9 mouse cellular contexts compared by ENCODE assay signal in the genomic region with DNA sequence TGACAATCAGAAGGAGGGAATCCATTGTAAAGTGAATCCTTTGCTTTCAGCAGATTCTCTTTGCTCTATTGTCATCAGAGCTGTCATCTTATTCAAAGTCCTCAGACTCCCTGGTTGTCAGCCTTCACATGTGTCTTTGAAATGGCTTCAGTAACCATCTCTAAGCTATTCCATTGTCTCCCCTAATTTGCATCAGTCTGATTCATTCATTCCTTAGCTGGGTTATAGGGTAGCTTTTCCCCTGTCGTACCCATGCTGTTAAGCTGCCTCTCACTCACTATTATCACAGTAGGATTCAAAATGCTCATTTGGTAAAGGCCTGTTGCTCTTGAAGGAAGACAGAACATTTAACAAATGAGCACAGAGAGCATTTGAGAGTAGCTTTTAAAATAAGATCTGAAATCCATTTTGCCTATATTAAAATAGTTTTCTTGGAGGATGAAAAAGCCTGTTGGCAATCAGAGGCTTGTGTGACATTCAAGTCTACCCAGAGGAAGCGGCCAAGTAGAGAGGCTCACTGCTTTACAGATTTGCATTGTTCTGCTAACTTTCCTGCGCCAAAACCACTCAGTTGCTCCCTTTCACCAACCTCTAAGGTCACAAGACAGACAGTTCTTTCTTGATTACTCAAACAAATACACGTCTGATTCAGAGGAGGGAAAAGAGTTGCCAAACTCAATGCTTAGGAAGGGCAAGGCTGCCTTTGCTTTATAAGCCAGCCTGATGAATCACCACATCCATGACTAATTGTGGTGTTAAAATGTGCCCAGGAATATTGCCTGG.
DNase-seq lines count a peak whose midpoint lies in the region; ATAC-seq and TF ChIP-seq lines count a peak whose summit lies in the region.
"Had no signal": no experiment of that assay in that cellular context is flagged by ENCODE, and none has a peak within 500 bp of the region (broad histone marks: within the 10 kb centered on the region; RNA-seq: fewer than 3 reads in every experiment).

No protein-coding gene starts in this region.

- H3K4me2 ChIP-seq in stomach, embryonic 16.5 days (ENCODE audit: low read depth, low read length), result no peak overlapping the region
- no peak overlapping the region for H3K4me2 ChIP-seq in intestine, postnatal 0 days (replicated peaks; ENCODE audit: low read depth)
- H3K4me2 ChIP-seq: limb, embryonic 15.5 days had no signal

- 40% methylated on average over 4 of the region's 4 CpGs for WGBS in stomach, embryonic 16.5 days
- WGBS in intestine, postnatal 0 days, result 58% methylated on average over 4 of the region's 4 CpGs

- TF ChIP-seq CTCF in intestine, postnatal 0 days (IDR thresholded peaks at IDR 0.05; ENCODE audit: low read depth), result no peak

- H3K4me3 ChIP-seq in brown adipose tissue, adult 24 weeks (ENCODE audit: insufficient read depth, low read depth, low read length), result no peak overlapping the region
- no peak overlapping the region for H3K4me3 ChIP-seq in stomach, embryonic 16.5 days (replicated peaks; ENCODE audit: low read length)
- no peak overlapping the region for H3K4me3 ChIP-seq in intestine, postnatal 0 days (ENCODE audit: low read depth, low read length)
- H3K4me3 ChIP-seq: erythroblast, embryonic 14.5 days; limb, embryonic 15.5 days had no signal

- peak; percentile 10 for DNase-seq in ovary, adult 18-20 months (ENCODE audit: low spot score)
- DNase-seq in ovary, postnatal 10 days (ENCODE audit: low spot score), result no peak
- peak; percentile 11 to 13 for DNase-seq in layer of hippocampus, adult 8-10 months (ENCODE audit: low spot score in 2 of 2)
- no peak for DNase-seq in urinary bladder, postnatal 10 days (ENCODE audit: low spot score)

- ATAC-seq in stomach, embryonic 16.5 days (ENCODE audit: insufficient read depth, low FRiP score), result no peak
- ATAC-seq in intestine, postnatal 0 days, result no peak

- no peaks in the 10 kb centered on the region for H3K27me3 ChIP-seq in stomach, embryonic 16.5 days (ENCODE audit: control insufficient read depth, insufficient read depth, low read length)
- no peaks in the 10 kb centered on the region for H3K27me3 ChIP-seq in intestine, postnatal 0 days (replicated peaks; ENCODE audit: control insufficient read depth, insufficient read depth, low read length)
- H3K27me3 ChIP-seq: limb, embryonic 15.5 days had no signal

- H3K27ac ChIP-seq in brown adipose tissue, adult 24 weeks (replicated peaks; ENCODE audit: low read depth, low read length), result peak overlapping the region; percentile 6; the same call in 1 of the 2 replicates
- peak overlapping the region; percentile 49 for H3K27ac ChIP-seq in stomach, embryonic 16.5 days (ENCODE audit: low read length)
- no peak overlapping the region for H3K27ac ChIP-seq in intestine, postnatal 0 days (ENCODE audit: low read depth, low read length)
- H3K27ac ChIP-seq: limb, embryonic 15.5 days had no signal

- H3K36me3 ChIP-seq in stomach, embryonic 16.5 days (ENCODE audit: control insufficient read depth, insufficient read depth, low read length), result no peaks in the 10 kb centered on the region
- H3K36me3 ChIP-seq in intestine, postnatal 0 days (ENCODE audit: control insufficient read depth, insufficient read depth), result no peaks in the 10 kb centered on the region
- H3K36me3 ChIP-seq: limb, embryonic 15.5 days had no signal

- H3K9me3 ChIP-seq in stomach, embryonic 16.5 days (replicated peaks; ENCODE audit: control insufficient read depth, low read length), result no peaks in the 10 kb centered on the region
- H3K9me3 ChIP-seq in intestine, postnatal 0 days (ENCODE audit: control insufficient read depth), result no peaks in the 10 kb centered on the region
- H3K9me3 ChIP-seq: limb, embryonic 15.5 days had no signal

- H3K4me1 ChIP-seq in brown adipose tissue, adult 24 weeks (ENCODE audit: control insufficient read depth, insufficient read depth, insufficient read length, low read length), result peaks cover 6% of the 10 kb centered on the region
- peaks cover 6% of the 10 kb centered on the region; the same call in 1 of the 2 replicates for H3K4me1 ChIP-seq in stomach, embryonic 16.5 days (ENCODE audit: control insufficient read depth, insufficient read depth, low read length)
- H3K4me1 ChIP-seq in intestine, postnatal 0 days (replicated peaks; ENCODE audit: control insufficient read depth, insufficient read depth, low read length), result no peaks in the 10 kb centered on the region
- H3K4me1 ChIP-seq: limb, embryonic 15.5 days had no signal

- H3K9ac ChIP-seq in stomach, embryonic 16.5 days (ENCODE audit: low read length), result no peak overlapping the region
- no peak overlapping the region for H3K9ac ChIP-seq in intestine, postnatal 0 days (ENCODE audit: low read depth, low read length)
- H3K9ac ChIP-seq: limb, embryonic 15.5 days had no signal

Comparison
In these comparisons a context has a peak if more than half of its experiments do, and no peak if none do; other contexts are left out.
1. DNase-seq: peak in ovary, adult 18-20 months (single experiment) and layer of hippocampus, adult 8-10 months (2 of 2); none in ovary, postnatal 10 days (single experiment) and urinary bladder, postnatal 10 days (single experiment).